Mouse (Mus musculus): Measurements from ENCODE around the gene Sirt7.

The Sirt7 gene

DNA sequence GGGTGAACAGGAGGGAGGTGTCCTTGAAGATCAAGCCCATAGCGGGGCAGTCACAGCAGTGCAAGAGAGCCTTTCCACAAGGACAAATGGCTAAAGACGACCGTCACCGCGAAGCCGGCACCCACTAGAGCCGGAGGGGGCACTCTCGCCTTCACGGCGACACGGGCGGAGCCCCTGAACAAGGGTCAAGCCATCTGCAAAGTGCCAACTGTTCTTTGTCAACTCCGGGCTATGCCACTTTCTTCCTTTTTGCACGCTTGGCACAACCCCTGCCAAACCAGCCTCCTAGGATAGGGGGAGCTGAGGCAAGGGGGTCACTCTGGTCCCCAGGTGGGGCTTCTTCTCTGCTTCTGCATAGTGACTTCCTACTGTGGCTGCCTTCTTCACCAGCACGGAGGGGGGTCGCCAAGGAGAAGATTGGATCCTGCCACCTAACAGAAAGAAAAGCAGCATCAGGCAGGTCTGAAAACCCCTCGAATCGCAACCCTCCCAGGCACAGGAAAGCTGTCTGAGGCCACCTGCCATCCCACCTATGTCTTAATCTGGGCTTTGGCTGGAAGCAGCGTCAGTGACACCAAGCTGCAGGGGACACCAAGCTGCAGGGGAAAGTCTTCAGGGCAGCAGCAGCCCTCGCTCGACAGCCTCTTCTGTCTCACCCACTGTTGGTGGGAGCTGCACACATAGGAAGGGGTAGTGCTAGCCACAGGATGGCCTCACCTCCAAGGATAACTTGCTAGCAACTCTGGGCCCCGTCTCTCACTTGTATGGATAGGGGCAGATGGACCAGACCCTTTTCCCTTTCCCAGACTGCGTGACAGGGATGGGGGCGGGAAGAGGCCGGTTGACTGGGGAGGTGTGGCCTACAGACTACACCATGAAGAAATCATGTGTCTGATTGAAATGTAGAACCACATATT, 6.2 kb downstream of the Sirt7 start:
- in situ Hi-C loops (cut with MboI, MseI), result no loop called here

GRCm38 (mm10) chr11:120617519-120618112, 7.4 kb downstream of the Sirt7 start, which contains the start of gene Pcyt2:
TSS of gene Pcyt2 (minus strand) at chr11:120617936.
- in situ Hi-C loops (cut with MboI, MseI), result no loop called here

DNA sequence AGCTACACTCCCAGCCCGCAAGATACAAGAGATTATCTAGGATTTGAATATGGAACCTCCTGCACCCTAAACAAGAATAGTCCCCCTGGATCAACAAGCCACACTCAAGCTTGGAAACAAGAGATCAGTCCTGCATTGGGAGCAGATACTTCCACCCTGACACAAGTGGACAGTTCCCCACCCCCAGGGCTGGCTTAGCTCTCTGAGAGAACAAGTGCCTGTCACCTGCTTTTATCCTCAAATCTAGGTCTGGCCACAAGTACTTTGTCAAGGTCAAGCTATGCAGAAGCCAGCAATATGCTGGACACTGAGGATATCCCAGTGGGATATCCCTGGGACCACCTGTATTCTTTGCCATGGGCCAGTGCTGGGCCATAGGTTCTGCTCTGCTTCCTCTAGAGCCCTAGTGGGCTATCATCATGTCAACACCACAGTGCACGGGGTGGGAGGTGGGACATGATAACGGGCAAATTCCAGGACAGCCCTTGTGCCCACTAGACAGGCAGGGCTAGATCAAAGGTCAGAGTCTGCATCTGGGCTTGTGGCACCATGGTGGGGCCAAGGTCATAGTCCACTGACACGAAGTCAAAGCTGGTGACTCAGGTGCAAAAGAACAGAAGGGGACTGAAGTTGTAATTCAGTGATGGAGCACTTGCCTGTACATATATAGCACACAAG, 8.3 kb downstream of the Sirt7 start:
- in situ Hi-C loops (cut with MboI, MseI), result no loop called here

- in situ Hi-C loops (cut with MboI, MseI), result no loop called here
Observed at GRCm38 (mm10) chr11:120615606-120616203, 9.3 kb downstream of the Sirt7 start.

DNA sequence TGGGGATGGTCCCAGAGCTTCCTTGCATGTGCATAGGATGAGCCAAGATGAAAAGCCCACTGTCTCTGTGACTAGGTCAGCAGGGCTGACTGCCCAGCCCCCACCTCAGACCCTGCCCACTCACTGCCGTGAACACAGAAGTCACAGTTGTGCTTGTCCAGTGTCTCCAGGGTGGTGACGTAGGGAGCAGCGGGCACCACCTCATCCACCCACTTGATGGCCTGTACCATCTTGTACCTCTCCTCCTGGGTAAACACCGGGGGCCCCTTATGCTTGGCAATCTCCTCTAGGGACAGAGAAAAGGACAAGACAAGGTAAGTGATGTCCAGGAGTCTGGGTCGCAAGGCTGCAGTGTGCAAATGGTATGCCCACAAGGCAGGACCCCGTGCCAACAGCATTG, 9.9 kb downstream of the Sirt7 start:
- in situ Hi-C loops (cut with MboI, MseI), result no loop called here

DNA sequence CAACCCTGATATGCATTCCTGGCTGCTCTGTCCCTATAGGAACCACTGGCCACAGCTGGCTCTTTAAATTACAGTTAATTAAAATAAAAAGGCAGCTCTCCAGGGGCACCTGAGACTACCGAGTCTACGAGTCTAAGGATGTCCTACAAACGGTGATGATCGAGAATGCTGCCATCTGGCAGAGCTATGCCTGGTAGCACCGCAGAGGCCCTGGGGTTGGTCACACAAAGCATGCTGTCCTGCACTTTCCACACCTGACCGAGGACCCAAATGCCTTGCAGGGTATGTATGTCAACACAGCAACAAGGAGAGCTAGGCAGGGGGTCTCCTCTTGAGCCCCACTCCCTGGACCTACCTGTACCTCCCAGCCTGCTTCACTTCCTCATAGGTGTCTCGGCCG, 11.1 kb downstream of the Sirt7 start:
- in situ Hi-C loops (cut with MboI, MseI), result no loop called here

DNA sequence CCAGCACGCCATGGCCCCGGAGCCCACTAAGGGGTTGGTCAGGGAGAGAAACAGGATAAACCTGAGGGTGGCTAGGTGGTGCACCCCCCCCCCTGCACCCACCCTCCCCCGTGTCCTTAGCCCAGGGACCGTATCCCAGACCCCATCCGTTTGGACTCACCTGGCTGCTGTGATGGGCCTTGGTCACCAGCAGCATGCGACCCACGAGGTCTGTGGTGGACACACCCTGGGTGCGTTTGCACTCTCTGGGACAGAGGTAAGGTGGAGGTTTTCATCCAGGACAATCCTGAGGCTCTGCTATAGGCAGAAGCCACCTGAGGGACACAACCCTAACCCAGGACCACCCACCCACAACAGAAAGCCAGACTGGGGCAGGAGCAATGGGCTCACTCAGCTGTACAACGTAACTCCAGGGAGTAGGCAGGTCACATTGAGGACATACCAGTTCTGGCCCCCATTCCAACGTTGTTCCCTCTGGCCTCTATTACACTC, 11.5 kb downstream of the Sirt7 start:
- in situ Hi-C loops (cut with MboI, MseI), result no loop called here

- in situ Hi-C loops (cut with MboI, MseI), result no loop called here
Observed at GRCm38 (mm10) chr11:120612763-120613162, 12.3 kb downstream of the Sirt7 start.

GRCm38 (mm10) chr11:120610477-120611046, 14.5 kb downstream of the Sirt7 start:
- in situ Hi-C loops (cut with MboI, MseI), result no loop called here

- in situ Hi-C loops (cut with MboI, MseI), result no loop called here
Observed at GRCm38 (mm10) chr11:120609250-120609649, 15.8 kb downstream of the Sirt7 start.

DNA sequence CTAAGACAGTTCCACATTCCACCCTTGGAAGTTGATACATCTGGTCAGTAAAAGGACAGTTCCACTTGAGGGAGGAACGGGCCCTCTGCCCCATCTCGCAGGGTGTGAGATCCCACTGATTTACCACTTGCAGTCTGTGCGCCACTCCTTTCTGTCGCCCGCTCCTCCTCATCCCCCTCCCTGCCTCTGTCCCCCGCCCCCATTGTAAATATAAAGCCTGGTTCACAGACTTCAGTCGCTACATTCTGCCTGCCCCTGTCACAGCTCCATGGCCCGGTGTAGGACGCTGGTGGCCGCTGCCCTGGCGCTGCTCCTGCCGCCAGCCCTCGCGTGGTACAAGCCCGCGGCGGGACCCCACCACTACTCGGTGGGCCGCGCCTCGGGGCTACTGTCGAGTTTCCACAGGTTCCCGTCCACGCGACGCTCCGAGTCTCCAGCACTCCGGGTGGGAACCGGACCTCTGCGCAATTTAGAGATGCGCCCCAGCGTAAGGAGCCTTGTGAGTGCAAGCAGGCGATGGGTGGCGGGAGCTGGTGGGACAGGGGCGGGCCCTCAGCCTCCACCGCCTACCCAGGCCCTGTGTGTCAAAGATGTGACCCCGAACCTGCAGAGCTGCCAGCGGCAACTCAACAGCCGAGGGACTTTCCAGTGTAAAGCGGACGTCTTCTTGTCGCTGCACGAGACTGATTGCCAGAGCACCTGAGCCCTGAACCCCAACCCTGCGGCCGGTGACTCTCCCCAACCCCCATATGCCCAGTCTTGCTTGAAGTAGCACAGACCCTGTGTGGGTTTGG, 16.6 kb downstream of the Sirt7 start, which contains the start of gene Npb:
Npb (plus strand) TSS at position 237 of the 794 bp plus-strand sequence.
- in situ Hi-C loops (cut with MboI, MseI), result no loop called here

DNA sequence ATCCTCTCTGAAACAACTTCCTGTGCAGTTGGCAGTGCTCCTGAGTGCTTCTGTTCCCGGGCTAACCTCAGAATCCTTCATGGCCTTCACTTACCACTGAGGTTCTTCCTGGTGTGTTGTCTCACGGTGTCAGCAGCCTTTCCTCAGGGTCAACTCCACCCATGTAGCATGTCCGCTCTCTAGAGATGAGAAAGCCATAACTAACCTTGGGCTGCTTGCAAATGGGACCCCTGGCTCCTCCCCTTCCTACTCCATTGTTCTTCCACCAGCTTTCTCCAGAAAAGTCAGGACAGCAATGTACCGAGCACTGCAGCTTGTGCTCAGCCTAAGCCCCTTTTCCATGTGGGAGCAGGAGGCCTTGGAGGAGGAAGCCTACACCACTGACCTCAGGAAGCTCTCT, 18.3 kb downstream of the Sirt7 start:
- in situ Hi-C loops (cut with MboI, MseI), result no loop called here

- in situ Hi-C loops (cut with MboI, MseI), result no loop called here
Observed at GRCm38 (mm10) chr11:120605667-120606066, 19.4 kb downstream of the Sirt7 start.

GRCm38 (mm10) chr11:120603545-120603944, 21.5 kb downstream of the Sirt7 start:
- in situ Hi-C loops (cut with MboI, MseI), result no loop called here

GRCm38 (mm10) chr11:120600716-120601115, 24.3 kb downstream of the Sirt7 start:
- in situ Hi-C loops (cut with MboI, MseI), result no loop called here

DNA sequence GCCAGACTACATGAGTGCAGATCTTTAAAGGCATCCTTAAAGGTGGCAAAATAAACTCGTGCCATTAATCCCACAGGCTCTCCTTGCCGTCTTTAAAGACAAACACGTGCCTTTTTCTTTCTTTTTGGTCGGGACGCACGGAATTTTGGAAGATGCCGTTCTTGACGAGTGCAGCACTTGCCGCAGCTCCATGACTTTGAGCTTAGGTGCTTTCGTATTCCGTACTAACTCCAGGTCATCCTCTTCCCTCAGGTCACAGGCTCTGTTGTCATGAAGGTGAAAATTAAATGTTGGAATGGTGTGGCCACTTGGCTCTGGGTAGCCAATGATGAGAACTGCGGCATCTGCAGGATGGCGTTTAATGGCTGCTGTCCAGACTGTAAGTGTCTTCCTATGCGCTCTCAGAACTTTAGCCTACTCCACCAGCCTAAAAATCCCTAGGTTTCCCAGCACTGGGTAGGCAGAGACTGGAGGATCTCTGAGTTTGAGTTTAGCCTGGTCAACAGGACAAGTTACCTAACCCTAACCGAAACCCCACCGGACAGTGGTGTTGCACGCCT, 26.0 kb downstream of the Sirt7 start:
- in situ Hi-C loops (cut with MboI, MseI), result loop anchor here (10.0 kb wide), 1 partner anchor 196 kb away; the partner anchor contains the start of gene Dus1l

- in situ Hi-C loops (cut with MboI, MseI), result loop anchor here (10.0 kb wide), 1 partner anchor 196 kb away; the partner anchor contains the start of gene Dus1l
Observed at GRCm38 (mm10) chr11:120598283-120598989, 26.6 kb downstream of the Sirt7 start, which contains the start of the genes Alyref and Anapc11. TSS of gene Alyref (minus strand) at chr11:120598365. TSS of gene Anapc11 (plus strand) at chr11:120598421.

DNA sequence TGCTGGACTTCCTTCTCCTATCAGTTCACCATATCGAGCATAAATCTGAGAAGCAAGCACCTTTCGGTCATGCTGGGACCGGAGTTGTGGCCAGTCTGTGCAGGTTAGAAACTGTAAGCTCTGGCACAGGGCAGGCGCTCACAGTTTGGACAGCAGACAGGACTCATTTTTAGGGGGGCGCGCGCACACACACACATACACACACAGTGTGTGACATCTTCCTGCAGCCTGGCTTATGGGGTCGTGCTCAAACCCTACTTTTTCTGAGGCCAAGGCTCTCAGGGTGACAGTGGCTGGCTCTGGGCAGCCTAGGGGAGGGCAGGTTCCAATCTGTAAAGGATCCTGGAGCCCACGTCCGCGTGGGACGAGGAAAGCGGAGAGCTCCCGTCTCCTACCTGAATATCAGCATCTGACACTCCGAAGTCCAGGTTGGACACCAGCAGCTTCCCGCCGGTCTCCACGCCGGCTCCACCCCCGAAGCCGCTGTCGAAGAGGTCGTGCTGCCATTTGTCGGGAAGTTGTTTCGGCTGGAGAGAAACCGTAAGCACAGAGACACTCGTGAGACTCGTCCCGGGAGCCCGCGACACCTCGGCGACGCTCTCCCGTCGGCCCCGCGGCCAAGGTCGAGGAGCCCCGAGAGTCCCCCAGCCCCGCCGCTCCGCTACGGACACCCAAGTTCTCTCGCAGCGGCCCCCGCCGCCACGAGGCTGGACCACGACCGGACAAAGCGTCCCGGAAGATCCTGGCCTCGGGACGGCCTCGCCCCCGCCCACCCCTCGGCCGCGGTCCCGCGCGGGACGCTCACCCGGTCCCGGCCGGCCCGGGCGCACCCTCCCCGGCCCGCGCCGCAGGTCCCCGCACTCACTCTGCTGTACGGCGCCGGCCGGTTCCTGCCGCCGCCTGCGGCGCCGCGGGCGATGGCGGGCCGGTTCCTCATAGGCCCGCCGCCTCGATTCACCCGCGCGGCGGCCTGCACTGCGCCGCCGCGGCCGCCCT, 27.5 kb downstream of the Sirt7 start:
- in situ Hi-C loops (cut with MboI, MseI), result loop anchor here (10.0 kb wide), 1 partner anchor 197 kb away; the partner anchor contains the start of gene Dus1l

Data from T-helper 2 cell (primary cell).